Mouse (Mus musculus) megakaryocyte-erythroid progenitor cell, adult 5-6 weeks (primary cell): ENCODE measurements around the gene Fen1. TPM values are rescaled to one million over a fixed set of nuclear protein-coding genes. Genes with fewer than 3 reads are reported as not detected.
A peak's percentile ranks its signal among the peaks of the same experiment; 100 is the strongest.

ENCODE experiments used
- ATAC-seq: replicated peaks from 2 replicates; pipeline ENCODE4 v1.8.0; 2016; ENCODE audit warnings: mild to moderate bottlenecking, inconsistent platforms; ENCODE audit not compliant: severe bottlenecking, poor library complexity, low FRiP score, low TSS enrichment
- total RNA-seq, 2 experiments: library from RNA; stranded (forward) in 1 of 2; stranded (reverse) in 1 of 2; fragments of 200-1000, 215-1000 nt in 1 of 2; fragments of >200 nt in 1 of 2; fragmentation: Nextera tagmentation in 1 of 2; gene quantifications; 2 replicates each; pipeline ENCODE4 v1.2.3; 2014 to 2017

Gene Fen1
- total RNA-seq (2014; fragmentation: Nextera tagmentation) (112 and 116 TPM in 2 replicates), total RNA-seq (2017) (136 and 160 TPM in 2 replicates)

GRCm38 (mm10) chr19:10203848-10204615 is at the start of gene Fen1, which contains the start of gene Tmem258:
TSS of gene Fen1 (minus strand) at chr19:10204169.
TSS of gene Tmem258 (plus strand) at chr19:10204014.
- peak; percentile 78 for ATAC-seq

- no peak for ATAC-seq
These were observed 44.2 kb upstream of the Fen1 start for GRCm38 (mm10) chr19:10248128-10248527.

- ATAC-seq, result no peak
These were observed 43.2 kb upstream of the Fen1 start for GRCm38 (mm10) chr19:10247165-10247564.

GRCm38 (mm10) chr19:10244183-10244582 is 40.2 kb upstream of the Fen1 start:
- ATAC-seq, result 0 out of 2 replicates have a peak, but pooled peaks have one; percentile 32

- ATAC-seq, result no peak
These were observed 38.9 kb upstream of the Fen1 start for GRCm38 (mm10) chr19:10242916-10243315.

- ATAC-seq, result peak; percentile 35
These were observed 36.8 kb upstream of the Fen1 start, which contains the start of gene Myrf for GRCm38 (mm10) chr19:10240654-10241305. TSS of gene Myrf (minus strand) at chr19:10240748.

GRCm38 (mm10) chr19:10239975-10240653 is 36.1 kb upstream of the Fen1 start:
- ATAC-seq, result no peak

- no peak for ATAC-seq
These were observed 35.5 kb upstream of the Fen1 start for GRCm38 (mm10) chr19:10239419-10239818.

- no peak; the same call in 1 of the 2 replicates for ATAC-seq
These were observed 34.5 kb upstream of the Fen1 start for GRCm38 (mm10) chr19:10238477-10238876.

GRCm38 (mm10) chr19:10235784-10236565 is 32.0 kb upstream of the Fen1 start:
- ATAC-seq, result no peak

- no peak for ATAC-seq
These were observed 28.5 kb upstream of the Fen1 start for GRCm38 (mm10) chr19:10232327-10233017.

- ATAC-seq, result no peak
These were observed 27.9 kb upstream of the Fen1 start for GRCm38 (mm10) chr19:10231871-10232270.

GRCm38 (mm10) chr19:10231016-10231415 is 27.0 kb upstream of the Fen1 start:
- ATAC-seq, result no peak

GRCm38 (mm10) chr19:10225767-10226166 is 21.8 kb upstream of the Fen1 start:
- no peak for ATAC-seq

GRCm38 (mm10) chr19:10224637-10225453 is 20.9 kb upstream of the Fen1 start:
- no peak for ATAC-seq

- ATAC-seq, result no peak
These were observed 19.6 kb upstream of the Fen1 start for GRCm38 (mm10) chr19:10223561-10223960.

- ATAC-seq, result 0 out of 2 replicates have a peak, but pooled peaks have one; percentile 20
These were observed 18.7 kb upstream of the Fen1 start for GRCm38 (mm10) chr19:10222656-10223055.

- ATAC-seq, result no peak
These were observed 17.6 kb upstream of the Fen1 start for GRCm38 (mm10) chr19:10221585-10221984.
